Mouse (Mus musculus) forebrain, postnatal 0 days (tissue): ENCODE measurements around the gene Klkb1. TPM values are rescaled to one million over a fixed set of nuclear protein-coding genes. Genes with fewer than 3 reads are reported as not detected.
A peak's percentile ranks its signal among the peaks of the same experiment; 100 is the strongest.

Experiments used
- ATAC-seq: fragments of 200-750 bp; cut with Nextera tagmentation; 2 replicates; pipeline ENCODE4 v1.8.0; 2017; ENCODE audit warnings: mild to moderate bottlenecking, moderate library complexity
- DNase-seq: peaks from one replicate; pipeline ENCODE4 v3.0.0-alpha.2; 2015
- H3K27ac ChIP-seq: fragments of 300-500 bp; sonication (generic); 2 replicates; pipeline ENCODE4 v1.5.1; 2014; ENCODE audit warnings: low read depth, mild to moderate bottlenecking, antibody characterized with exemption, low read length, moderate library complexity, mixed read lengths
- H3K27me3 ChIP-seq: fragments of 300-500 bp; sonication (generic); 2 replicates; pipeline ENCODE4 v1.6.1; 2014; ENCODE audit warnings: mild to moderate bottlenecking, low read length, mixed read lengths; ENCODE audit not compliant: insufficient read depth
- H3K36me3 ChIP-seq: fragments of 300-500 bp; sonication (generic); 2 replicates; pipeline ENCODE4 v1.6.1; 2014; ENCODE audit warnings: mild to moderate bottlenecking, moderate library complexity; ENCODE audit not compliant: insufficient read depth
- H3K4me1 ChIP-seq: fragments of 300-500 bp; sonication (generic); 2 replicates; pipeline ENCODE4 v1.6.1; 2014; ENCODE audit warnings: antibody characterized with exemption; ENCODE audit not compliant: insufficient read depth
- H3K4me2 ChIP-seq: fragments of 300-500 bp; sonication (generic); 2 replicates; pipeline ENCODE4 v1.6.1; 2014; ENCODE audit warnings: low read depth, mild to moderate bottlenecking, moderate library complexity
- H3K4me3 ChIP-seq: fragments of 300-500 bp; sonication (generic); 2 replicates; pipeline ENCODE4 v1.5.1; 2014; ENCODE audit warnings: low read depth, low read length, mixed read lengths
- H3K9ac ChIP-seq: fragments of 300-500 bp; sonication (generic); 2 replicates; pipeline ENCODE4 v1.6.1; 2014; ENCODE audit warnings: mild to moderate bottlenecking
- H3K9me3 ChIP-seq: fragments of 300-500 bp; sonication (generic); 2 replicates; pipeline ENCODE4 v1.6.1; 2016; ENCODE audit warnings: low read length
- CTCF ChIP-seq: sonication (generic); IDR thresholded peaks from 2 replicates; pipeline ENCODE4 v1.5.1; 2016; ENCODE audit warnings: antibody characterized with exemption, control low read depth, low read depth
- WGBS: fragments of 180-500 bp; shearing (Covaris S2); extraction: QIAGEN DNeasy Blood & Tissue Kit; methylation state at CpG from one replicate; pipeline ENCODE4 v1.1.7; 2014; 5-methylcytosine and 5-hydroxymethylcytosine counted together
- polyA plus RNA-seq: library from polyadenylated mRNA; unstranded; fragments of >200 nt; fragmentation: Nextera tagmentation; extraction: Ambion mirVana; gene quantifications from 2 replicates; pipeline ENCODE4 v1.2.1, GENCODE M21; 2015
- total RNA-seq: library from RNA; depleted of rRNA; stranded (reverse); fragments of >200 nt; gene quantifications from 2 replicates; pipeline ENCODE4 v1.2.3, GENCODE M21; 2014

Gene Klkb1
- total and polyA plus RNA-seq, 2 experiments from 2014 or later: 0.05 to 0.24 TPM

DNA sequence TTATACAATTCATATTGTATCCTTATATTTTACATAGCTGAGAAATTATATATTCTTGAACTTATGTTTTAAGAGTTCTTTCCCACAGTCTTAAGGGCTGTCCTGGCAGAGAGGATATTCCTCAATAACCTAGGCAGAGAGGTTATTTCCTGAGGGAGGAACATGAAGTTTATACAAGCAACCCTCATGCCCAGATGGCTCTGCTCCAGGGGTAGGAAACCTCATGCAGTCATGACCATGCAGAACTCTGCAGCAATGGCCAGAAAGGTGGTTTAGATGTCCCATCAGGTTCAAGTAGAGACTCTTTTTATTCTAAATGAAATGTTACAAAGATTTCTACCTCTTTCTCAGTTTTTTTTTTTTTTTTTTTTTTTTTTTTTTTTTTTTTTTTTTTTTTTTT, 25.6 kb downstream of the Klkb1 start:
- Histone ChIP-seq H3K4me1 (no peaks in the 10 kb centered on the region), H3K27me3 (no peaks in the 10 kb centered on the region), H3K36me3 (no peaks in the 10 kb centered on the region), H3K9ac (no peak overlapping the region), H3K9me3 (no peaks in the 10 kb centered on the region), H3K4me3 (no peak overlapping the region), H3K4me2 (no peak overlapping the region), H3K27ac (no peak overlapping the region)
- TF ChIP-seq CTCF: no peak
- DNase-seq: no peak
- ATAC-seq: no peak

DNA sequence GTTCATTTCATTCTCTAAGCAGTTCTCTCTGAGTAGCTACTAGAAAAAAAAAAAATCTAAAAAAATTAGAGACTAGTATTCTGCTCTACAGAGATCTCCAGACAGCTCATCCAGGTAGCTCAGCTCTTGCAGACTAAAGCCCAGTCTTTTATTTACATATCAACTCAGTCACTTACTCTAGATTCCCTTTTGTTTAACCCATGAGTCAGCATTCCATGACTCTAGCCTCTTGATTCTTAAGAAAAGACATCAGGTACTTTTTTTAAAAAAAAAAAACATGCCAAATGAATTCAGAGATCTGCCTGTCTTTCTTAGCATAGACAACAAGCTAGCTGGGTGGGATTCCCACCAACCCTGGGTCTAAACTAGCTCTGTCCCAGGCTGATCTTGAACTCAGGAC, 26.2 kb downstream of the Klkb1 start:
- H3K4me3 ChIP-seq: no peak overlapping the region
- TF ChIP-seq CTCF: no peak
- ATAC-seq (no peak), DNase-seq (no peak)
- no peak overlapping the region for H3K9ac ChIP-seq
- H3K27ac ChIP-seq: no peak overlapping the region
- H3K4me1 ChIP-seq: no peaks in the 10 kb centered on the region
- H3K9me3 ChIP-seq: no peaks in the 10 kb centered on the region
- H3K36me3 ChIP-seq: no peaks in the 10 kb centered on the region
- no peak overlapping the region for H3K4me2 ChIP-seq
- no peaks in the 10 kb centered on the region for H3K27me3 ChIP-seq

DNA sequence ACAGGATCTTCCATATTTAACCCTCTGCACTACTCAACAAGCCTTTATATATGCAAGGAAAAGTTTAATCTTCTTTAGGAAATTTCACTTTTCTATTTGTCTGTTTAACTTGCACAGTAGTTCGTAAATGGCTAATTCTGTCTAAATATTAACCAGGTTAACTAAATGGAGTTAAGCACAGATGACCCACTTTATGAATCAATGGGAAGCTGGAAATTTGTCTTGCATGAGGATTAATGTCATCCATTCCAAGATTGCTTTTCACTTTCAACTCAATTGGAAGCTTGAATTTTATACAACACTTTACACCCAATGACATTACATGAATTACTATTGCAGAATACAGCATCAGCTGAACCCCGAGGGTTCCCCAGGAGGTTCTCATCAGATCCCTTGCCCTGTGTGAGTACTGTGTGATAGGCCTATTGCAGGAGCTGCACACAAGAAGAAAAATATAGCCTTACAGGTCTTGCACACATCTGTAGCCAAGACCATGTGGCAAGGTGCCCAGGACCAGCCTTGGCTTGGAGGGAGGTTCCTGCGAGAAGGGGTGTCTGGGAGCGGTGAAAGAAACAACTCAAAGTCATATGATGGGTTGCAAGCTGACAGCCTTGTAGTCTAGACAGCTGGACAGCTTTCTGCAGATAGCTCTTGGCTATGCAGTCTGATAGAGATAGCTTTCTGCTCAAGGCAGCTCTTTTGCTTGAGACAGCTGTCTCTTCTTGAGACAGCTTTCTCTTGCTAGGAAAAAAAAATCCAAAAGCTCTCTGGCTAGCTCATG, 26.9 kb downstream of the Klkb1 start:
- DNase-seq (no peak), ATAC-seq (peak; percentile 23; the same call in 1 of the 2 replicates)
- Histone ChIP-seq H3K4me1 (no peaks in the 10 kb centered on the region), H3K27ac (no peak overlapping the region), H3K4me2 (no peak overlapping the region), H3K9ac (no peak overlapping the region), H3K27me3 (no peaks in the 10 kb centered on the region), H3K36me3 (no peaks in the 10 kb centered on the region), H3K9me3 (no peaks in the 10 kb centered on the region), H3K4me3 (no peak overlapping the region)
- WGBS: 87% methylated on average over 4 of the region's 4 CpGs
- TF ChIP-seq CTCF: no peak

DNA sequence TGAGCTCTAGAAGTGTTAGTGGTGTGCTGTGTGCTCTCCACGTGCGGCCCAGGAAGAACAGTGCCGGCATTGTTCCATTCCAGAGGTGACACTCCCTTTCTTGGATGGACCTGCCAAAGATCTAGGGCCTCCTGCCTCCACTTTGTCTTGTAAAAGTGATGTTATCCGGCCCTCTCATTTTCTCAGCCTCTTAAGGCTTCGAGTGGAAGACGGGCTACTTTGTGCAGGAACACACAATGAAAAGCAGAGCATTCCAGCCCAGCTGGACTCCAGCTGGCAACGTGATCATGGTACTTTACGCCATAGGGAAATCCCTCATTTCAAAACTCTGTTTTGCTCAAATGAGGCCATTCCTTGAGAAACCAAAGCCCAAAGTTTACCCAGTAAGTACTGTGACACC, 27.7 kb downstream of the Klkb1 start:
- H3K9ac ChIP-seq: no peak overlapping the region
- DNase-seq: no peak
- H3K9me3 ChIP-seq: no peaks in the 10 kb centered on the region
- H3K36me3 ChIP-seq: no peaks in the 10 kb centered on the region
- H3K27ac ChIP-seq: no peak overlapping the region
- no peak for ATAC-seq
- no peaks in the 10 kb centered on the region for H3K27me3 ChIP-seq
- WGBS: 44% methylated on average over 8 of the region's 8 CpGs
- no peak overlapping the region for H3K4me2 ChIP-seq
- no peaks in the 10 kb centered on the region for H3K4me1 ChIP-seq
- H3K4me3 ChIP-seq: no peak overlapping the region
- no peak for TF ChIP-seq CTCF

DNA sequence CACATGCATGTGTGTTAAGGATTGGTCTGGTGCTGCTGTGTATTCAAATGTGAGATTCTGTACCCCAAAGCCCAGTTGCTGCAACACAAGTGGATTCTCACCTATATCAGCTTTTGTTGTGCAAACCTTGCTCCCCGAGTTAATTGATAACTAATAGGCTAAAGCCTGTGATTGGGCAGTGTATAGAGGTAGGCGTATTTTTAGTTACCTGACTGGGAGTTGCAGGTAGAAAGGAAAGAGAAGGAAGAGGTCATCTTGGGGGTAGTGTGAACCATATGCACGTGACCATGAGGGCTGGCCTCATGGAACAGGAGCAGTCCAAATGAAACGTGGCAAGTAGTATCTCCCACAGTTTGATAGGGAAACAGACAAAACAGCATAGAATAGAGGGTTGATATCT, 29.7 kb downstream of the Klkb1 start:
- Histone ChIP-seq H3K27ac (no peak overlapping the region), H3K36me3 (no peaks in the 10 kb centered on the region), H3K27me3 (no peaks in the 10 kb centered on the region), H3K4me3 (no peak overlapping the region), H3K9ac (no peak overlapping the region), H3K4me1 (no peaks in the 10 kb centered on the region), H3K9me3 (no peaks in the 10 kb centered on the region), H3K4me2 (no peak overlapping the region)
- WGBS: 91% methylated on average over 4 of the region's 4 CpGs
- no peak for TF ChIP-seq CTCF
- DNase-seq (no peak), ATAC-seq (no peak)

DNA sequence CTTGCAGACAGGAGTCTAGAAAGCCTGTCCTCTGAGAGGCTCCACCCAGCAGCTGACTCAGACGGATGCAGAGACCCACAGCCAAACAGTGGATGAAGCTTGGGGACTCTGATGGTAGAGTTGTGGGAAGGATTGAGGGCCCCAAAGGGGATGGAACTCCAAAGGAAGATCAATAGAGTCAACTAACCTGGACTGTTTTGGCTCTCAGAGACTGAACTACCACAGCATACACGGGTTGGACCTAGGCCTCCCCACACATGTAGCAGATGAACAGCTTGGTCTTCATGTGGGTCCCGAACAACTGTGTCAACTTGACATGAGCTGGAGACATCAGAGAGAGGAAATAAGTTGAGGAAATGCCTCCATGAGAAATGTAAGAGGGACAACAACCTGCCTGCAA, 31.8 kb downstream of the Klkb1 start:
- no peaks in the 10 kb centered on the region for H3K36me3 ChIP-seq
- ATAC-seq (no peak), DNase-seq (no peak)
- no peak for TF ChIP-seq CTCF
- WGBS: 87% methylated on average over 3 of the region's 3 CpGs
- H3K4me2 ChIP-seq: no peak overlapping the region
- H3K27ac ChIP-seq: no peak overlapping the region
- no peaks in the 10 kb centered on the region for H3K9me3 ChIP-seq
- no peaks in the 10 kb centered on the region for H3K4me1 ChIP-seq
- no peak overlapping the region for H3K4me3 ChIP-seq
- no peak overlapping the region for H3K9ac ChIP-seq
- H3K27me3 ChIP-seq: no peaks in the 10 kb centered on the region

DNA sequence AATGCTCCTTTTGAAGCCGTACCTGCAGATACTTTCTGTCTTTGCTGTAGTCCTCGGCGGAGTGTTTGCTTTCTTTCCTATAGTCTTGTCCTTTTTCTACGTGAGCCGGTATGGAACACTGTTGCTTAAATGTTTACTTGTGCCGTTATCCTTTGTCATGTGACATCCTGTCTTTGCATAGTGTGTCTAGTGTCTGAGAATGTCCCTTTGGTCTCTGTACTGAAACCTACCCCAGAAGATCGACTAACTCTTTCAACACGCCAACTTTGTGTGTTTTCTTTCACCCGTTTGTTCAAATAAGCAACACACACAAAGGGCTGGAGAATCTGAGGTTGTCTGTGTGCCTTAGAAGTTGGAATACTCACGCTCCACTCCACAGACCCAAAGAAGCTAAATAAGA, 32.7 kb downstream of the Klkb1 start, which contains the start of gene F11:
Gene F11, minus strand, starts transcription at position 112 of the 400 bp plus-strand sequence.
- Histone ChIP-seq H3K4me1 (no peaks in the 10 kb centered on the region), H3K27ac (no peak within 1 kb of the TSS), H3K27me3 (no peaks in the 10 kb centered on the region), H3K36me3 (no peaks in the 10 kb centered on the region), H3K4me2 (no peak within 1 kb of the TSS), H3K9me3 (no peaks in the 10 kb centered on the region), H3K9ac (no peak within 1 kb of the TSS), H3K4me3 (no peak within 1 kb of the TSS)
- DNase-seq: no peak
- no peak for TF ChIP-seq CTCF
- WGBS: 88% methylated on average over 10 of the region's 10 CpGs
- ATAC-seq: no peak

DNA sequence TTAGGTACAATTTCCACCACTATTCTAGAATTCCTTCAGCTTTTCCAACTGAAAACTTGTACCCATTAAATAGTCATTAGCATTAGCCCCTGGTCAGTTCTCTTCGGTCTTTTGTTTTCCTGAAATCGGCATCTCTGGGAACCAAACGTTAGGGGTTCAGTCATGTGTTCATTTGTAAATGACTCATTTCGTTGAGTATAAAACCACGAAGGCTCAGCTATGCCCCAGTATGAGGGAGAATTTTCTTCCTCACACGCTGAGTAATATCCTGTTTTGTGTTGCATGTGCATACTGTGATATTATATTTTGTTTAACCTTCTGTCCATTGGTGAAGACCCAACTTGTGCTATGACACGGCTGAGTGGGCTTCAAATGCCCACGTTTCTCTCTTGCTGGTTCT, 36.2 kb downstream of the Klkb1 start:
- ATAC-seq (no peak), DNase-seq (no peak)
- no peaks in the 10 kb centered on the region for H3K27me3 ChIP-seq
- H3K36me3 ChIP-seq: no peaks in the 10 kb centered on the region
- no peaks in the 10 kb centered on the region for H3K9me3 ChIP-seq
- no peak overlapping the region for H3K4me2 ChIP-seq
- TF ChIP-seq CTCF: no peak
- H3K9ac ChIP-seq: no peak overlapping the region
- no peak overlapping the region for H3K4me3 ChIP-seq
- no peak overlapping the region for H3K27ac ChIP-seq
- H3K4me1 ChIP-seq: no peaks in the 10 kb centered on the region
- WGBS: 75% methylated on average over 8 of the region's 8 CpGs
